Mouse (Mus musculus) cerebellum, postnatal 10 days (tissue): ENCODE measurements at regions not wholly inside any gene's neighbourhood (a gene's known extent, or its start where the extent isn't known, plus 50 kb on each side); places are given as distances from the start of the nearest gene placed in this dataset.

Experiments used
- DNase-seq, 2 experiments: peaks; one replicate each; pipeline ENCODE4 v3.0.0; 2021; ENCODE audit warnings: mixed read lengths in 2 of 2

DNA sequence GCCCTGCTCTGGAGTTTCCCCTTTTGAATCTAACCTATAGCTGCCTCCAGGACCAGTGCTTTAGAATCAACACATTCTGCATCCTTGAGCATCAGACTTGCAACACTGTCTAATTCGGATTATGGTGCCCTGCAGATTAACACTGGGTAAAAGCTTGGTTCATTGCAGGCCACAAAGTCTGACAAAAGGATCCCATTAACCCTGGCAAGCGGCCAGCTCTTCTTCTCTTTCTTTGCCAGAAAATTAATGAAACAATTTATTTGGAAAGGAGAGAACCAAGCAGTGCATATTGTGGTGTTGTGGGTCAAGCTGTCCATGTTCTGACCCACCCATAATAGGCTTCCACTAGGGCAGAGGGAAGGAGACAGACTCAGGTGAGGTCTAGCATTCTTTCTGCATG lies 58.2 kb upstream of the Spon1 start:
- DNase-seq = peak; percentile 77 to 80

DNA sequence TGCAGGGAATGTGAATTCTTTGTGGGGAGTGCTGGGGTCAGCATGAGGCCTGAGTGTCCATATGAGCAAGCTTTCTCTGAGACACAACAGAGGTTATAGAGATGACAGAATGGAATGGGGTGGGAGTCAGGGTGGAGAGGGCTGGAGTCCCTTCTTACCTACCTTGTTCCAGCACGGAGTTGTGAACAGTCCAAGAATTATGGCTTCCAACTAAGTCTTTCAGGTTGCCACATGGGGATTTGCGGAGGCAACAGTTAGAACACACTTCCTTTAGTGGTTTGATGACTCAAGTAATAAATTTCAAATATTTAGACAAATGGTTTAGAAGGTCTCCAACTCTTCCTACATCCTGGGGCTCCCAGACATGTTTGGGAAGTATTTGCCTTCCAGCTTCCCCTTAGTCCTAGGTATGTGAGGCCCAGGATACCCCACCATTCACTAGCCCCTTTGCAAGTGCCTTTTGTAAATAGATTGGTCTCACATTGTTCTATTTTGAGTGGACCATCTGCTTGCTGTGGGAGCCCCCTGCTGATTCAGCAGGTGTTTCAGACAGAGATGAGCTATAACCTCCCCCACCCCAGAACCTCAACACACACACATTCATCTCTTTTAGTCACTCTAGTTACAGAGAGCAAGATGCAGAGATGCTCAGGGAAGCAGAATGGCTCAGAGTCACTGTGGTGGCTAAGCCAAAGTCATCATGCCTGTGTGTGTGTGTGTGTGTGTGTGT lies 55.1 kb upstream of the Spon1 start:
- peak; percentile 81 to 82 for DNase-seq

DNA sequence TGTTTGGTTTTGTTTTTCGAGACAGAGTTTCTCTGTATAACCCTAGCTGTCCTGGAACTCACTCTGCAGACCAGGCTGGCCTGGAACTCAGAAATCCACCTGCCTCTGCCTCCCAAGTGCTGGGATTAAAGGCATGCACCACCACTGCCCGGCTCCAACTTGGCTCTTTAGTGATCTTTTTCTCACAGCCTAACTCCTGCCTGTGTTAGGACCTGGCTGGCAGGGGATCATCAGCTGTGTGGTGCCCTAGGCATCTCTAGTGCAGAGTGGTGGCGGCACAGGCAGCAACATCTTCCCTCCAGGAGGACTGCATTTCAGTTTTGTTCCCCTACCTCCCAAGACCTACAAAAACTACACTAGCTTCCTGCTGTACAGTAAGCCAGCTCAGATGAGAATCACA lies 54.4 kb upstream of the Spon1 start:
- DNase-seq = peak; percentile 29 to 33
